Mouse (Mus musculus) bone marrow macrophage, adult 2 months (primary cell): ENCODE results near the gene Atp6v0c. TPM values are rescaled to one million over a fixed set of nuclear protein-coding genes. Genes with fewer than 3 reads are reported as not detected.

ENCODE experiments used
- H3K27ac ChIP-seq: 2 replicates; pipeline ENCODE4 v1.5.1; 2012; ENCODE audit warnings: low read depth, low read length; ENCODE audit not compliant: insufficient read depth
- H3K4me1 ChIP-seq: 2 replicates; pipeline ENCODE4 v1.6.1; 2012; ENCODE audit warnings: low read length; ENCODE audit not compliant: control insufficient read depth, insufficient read depth
- H3K4me3 ChIP-seq: 2 replicates; pipeline ENCODE4 v1.5.1; 2012; ENCODE audit warnings: mild to moderate bottlenecking, low read length, moderate library complexity; ENCODE audit not compliant: insufficient read depth
- CTCF ChIP-seq: IDR thresholded peaks from 2 replicates; pipeline ENCODE4 v1.5.1; 2012; ENCODE audit warnings: low read depth, mild to moderate bottlenecking, low read length, moderate library complexity
- POLR2A ChIP-seq: IDR thresholded peaks from 2 replicates; pipeline ENCODE4 v1.6.1; 2012; ENCODE audit warnings: mild to moderate bottlenecking, low read depth, low read length, borderline replicate concordance
- polyA plus RNA-seq: library from polyadenylated mRNA; stranded (reverse); fragments of >200 nt; gene quantifications from 2 replicates; pipeline ENCODE4 v1.2.4, GENCODE M21; 2012; ENCODE audit not compliant: missing spikeins, insufficient read depth, insufficient read length

Atp6v0c gene
- polyA plus RNA-seq, 1 experiment = 1,346 TPM

GRCm38 (mm10) chr17:24207768-24208640 lies 38.5 kb upstream of the Atp6v0c start:
- Histone ChIP-seq H3K27ac (no peak overlapping the region), H3K4me1 (peaks cover 25% of the 10 kb centered on the region), H3K4me3 (no peak overlapping the region)
- no peak for TF ChIP-seq POLR2A
- no peak for TF ChIP-seq CTCF

GRCm38 (mm10) chr17:24206451-24207351 lies 37.2 kb upstream of the Atp6v0c start:
- H3K4me1 ChIP-seq = peaks cover 19% of the 10 kb centered on the region
- peak overlapping the region; percentile 80 for H3K4me3 ChIP-seq
- TF ChIP-seq POLR2A (no peak), CTCF (no peak)
- no peak overlapping the region for H3K27ac ChIP-seq

- Histone ChIP-seq H3K27ac (no peak overlapping the region), H3K4me1 (peaks cover 16% of the 10 kb centered on the region), H3K4me3 (peak overlapping the region; percentile 80)
- TF ChIP-seq POLR2A = no peak
- no peak; the same call in 1 of the 2 replicates for TF ChIP-seq CTCF
Measured at GRCm38 (mm10) chr17:24205908-24206361, 36.4 kb upstream of the Atp6v0c start.

DNA sequence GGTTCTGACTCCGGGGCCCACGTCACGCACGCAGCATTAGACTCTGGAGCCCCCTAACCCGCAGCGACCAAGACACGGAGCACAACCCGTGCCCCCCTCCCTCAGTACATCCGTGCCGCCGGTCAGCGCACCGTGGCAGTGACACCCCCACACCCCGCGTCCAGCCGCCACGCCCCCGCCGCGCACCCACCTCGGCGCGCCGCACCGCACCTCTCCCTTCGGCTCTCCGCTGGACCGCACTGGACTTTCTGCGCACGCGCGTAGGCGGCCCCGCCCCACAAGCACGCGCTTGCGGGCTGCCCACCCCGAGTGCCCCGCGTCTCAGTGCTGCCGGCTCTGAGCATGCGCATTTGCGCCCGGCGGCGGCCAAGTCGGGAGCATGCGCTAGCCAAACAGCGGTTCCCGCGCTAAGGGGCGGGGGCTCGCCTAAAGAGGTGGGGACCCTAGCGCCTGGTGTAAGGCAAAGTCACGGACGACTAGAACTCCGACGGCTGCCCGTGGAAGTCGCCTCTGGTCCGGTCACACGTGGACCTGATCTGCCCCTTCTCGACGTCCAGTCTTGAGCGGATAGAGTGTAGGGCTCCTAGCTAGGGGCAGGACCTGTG lies 35.9 kb upstream of the Atp6v0c start, which contains the start of gene Tbc1d24:
Tbc1d24 (minus strand) TSS at position 279 of the 605 bp plus-strand sequence.
- H3K4me1 ChIP-seq = peaks cover 18% of the 10 kb centered on the region
- H3K27ac ChIP-seq = no peak within 1 kb of the TSS
- peak within 1 kb of the TSS; percentile 80 for H3K4me3 ChIP-seq
- TF ChIP-seq CTCF = no peak
- TF ChIP-seq POLR2A = no peak

DNA sequence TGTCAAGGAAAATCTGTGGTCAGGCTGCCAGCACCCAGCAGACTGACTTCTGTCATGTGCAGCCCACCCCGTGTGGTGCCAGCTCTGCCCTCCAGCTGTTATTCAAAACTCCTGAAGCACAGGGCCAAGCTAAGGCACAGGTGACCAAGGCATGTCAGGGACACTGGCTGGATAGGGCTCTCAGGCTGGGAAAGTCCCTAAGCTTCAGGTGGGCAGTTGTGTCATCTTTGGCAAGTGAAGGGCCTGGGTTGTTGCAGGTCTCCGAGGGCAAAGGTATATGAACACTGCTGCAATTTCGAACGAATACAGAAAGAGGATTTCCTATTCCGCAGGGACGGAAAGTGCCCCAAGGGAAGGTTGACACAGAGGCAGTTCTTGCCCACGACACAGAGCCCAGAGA lies 35.3 kb upstream of the Atp6v0c start:
- H3K27ac ChIP-seq = no peak overlapping the region
- peaks cover 23% of the 10 kb centered on the region for H3K4me1 ChIP-seq
- TF ChIP-seq CTCF = no peak
- TF ChIP-seq POLR2A = no peak
- H3K4me3 ChIP-seq = peak overlapping the region; percentile 80

DNA sequence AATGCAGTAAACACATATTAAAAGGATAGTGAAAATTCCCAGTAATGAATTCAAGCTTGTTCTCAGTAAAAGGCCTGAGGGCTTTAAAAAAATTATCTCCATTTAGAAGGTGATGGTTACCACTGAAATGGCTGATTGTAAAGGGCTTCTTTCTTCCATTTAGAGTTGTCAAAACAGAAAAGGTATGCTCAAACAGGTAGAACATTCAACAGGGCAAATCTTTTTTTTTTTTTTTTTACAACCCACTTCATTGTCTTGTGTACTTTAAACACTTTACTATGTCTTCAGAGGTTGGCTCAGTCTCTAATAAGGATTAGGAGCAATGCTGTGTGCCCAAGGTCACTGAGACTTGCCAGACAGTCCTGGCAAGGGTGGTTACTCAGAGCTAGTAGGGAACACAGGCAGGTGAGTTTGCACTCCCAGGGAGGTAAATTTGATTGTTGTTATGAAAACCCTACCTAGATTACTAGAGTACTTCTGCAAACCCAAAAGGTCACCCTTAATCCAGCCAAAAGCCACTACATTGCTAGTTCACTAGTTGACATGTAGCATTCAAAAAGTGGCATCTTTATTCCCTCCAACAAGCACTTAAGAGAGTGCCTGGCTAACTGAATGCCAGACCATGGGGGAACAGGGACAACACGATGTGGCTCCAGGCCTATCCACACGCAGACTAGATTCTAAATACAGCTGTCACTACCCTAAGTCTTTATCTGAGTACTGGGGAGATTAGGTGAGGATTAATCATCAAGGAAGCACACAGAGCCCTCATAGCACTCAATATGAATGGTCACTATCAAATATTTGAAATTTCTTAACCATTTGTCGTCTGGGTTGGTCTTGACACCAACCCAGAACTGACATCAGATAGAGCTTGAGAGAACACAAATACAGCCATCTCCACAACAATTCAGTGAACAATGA lies 34.4 kb upstream of the Atp6v0c start:
- no peak for TF ChIP-seq POLR2A
- no peak for TF ChIP-seq CTCF
- H3K27ac ChIP-seq = no peak overlapping the region
- peak overlapping the region; percentile 80; the same call in 1 of the 2 replicates for H3K4me3 ChIP-seq
- H3K4me1 ChIP-seq = peaks cover 29% of the 10 kb centered on the region

DNA sequence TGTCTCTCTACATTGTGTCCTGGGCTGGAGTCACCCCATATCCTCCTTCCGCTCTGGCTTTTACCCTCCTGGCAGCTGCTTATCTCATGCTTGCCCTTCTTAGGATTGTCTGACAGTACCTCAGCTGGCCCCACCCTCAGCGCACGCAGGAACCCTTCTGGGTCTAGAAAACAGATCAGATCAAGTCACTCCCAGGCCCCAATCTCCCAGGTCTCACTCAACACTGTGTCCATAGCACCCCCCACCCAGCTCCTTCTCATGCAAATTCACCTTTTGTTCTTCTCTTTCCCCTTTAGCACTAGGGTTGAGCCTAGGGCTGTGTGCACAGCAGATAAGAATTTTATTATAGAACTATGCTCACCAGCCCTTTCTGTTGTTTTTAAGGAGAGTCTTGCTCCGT lies 33.6 kb upstream of the Atp6v0c start:
- TF ChIP-seq POLR2A = no peak
- no peak for TF ChIP-seq CTCF
- H3K4me3 ChIP-seq = no peak overlapping the region
- peaks cover 29% of the 10 kb centered on the region for H3K4me1 ChIP-seq
- no peak overlapping the region for H3K27ac ChIP-seq

GRCm38 (mm10) chr17:24201092-24201491 lies 31.6 kb upstream of the Atp6v0c start:
- H3K4me3 ChIP-seq = no peak overlapping the region
- peaks cover 25% of the 10 kb centered on the region for H3K4me1 ChIP-seq
- H3K27ac ChIP-seq = no peak overlapping the region
- TF ChIP-seq POLR2A (no peak), CTCF (no peak)
